Mouse (Mus musculus) T-cell, adult 2 months (primary cell): ENCODE data around the gene Mllt3.

Experiments used
- DNase-seq: peaks from one replicate; pipeline ENCODE4 v3.0.0; 2022; ENCODE audit warnings: low spot score

Gene Mllt3

GRCm38 (mm10) chr4:88033216-88033653 lies at the start of gene Mllt3:
Gene Mllt3 (minus strand): TSS chr4:88033364.
- peak; percentile 97 for DNase-seq

- DNase-seq = no peak
These were observed 49.2 kb upstream of the Mllt3 start for GRCm38 (mm10) chr4:88082381-88082780.

GRCm38 (mm10) chr4:88081885-88082284 lies 48.7 kb upstream of the Mllt3 start:
- DNase-seq = no peak

- DNase-seq = no peak
These were observed 48.3 kb upstream of the Mllt3 start for GRCm38 (mm10) chr4:88081417-88081816.

- peak; percentile 64 for DNase-seq
These were observed 45.8 kb upstream of the Mllt3 start for GRCm38 (mm10) chr4:88078983-88079382.

- no peak for DNase-seq
These were observed 42.2 kb upstream of the Mllt3 start for GRCm38 (mm10) chr4:88075388-88075787.

- DNase-seq = peak; percentile 76
These were observed 13.1 kb upstream of the Mllt3 start for GRCm38 (mm10) chr4:88046280-88046679.

GRCm38 (mm10) chr4:88045151-88045550 lies 12.0 kb upstream of the Mllt3 start:
- DNase-seq = peak; percentile 16

- DNase-seq = peak; percentile 70
These were observed 2.2 kb upstream of the Mllt3 start for GRCm38 (mm10) chr4:88035361-88035760.

GRCm38 (mm10) chr4:88034387-88035157 lies 1.4 kb upstream of the Mllt3 start:
- peak; percentile 14 for DNase-seq

- DNase-seq = no peak
These were observed 694 bp upstream of the Mllt3 start for GRCm38 (mm10) chr4:88033729-88034386.

GRCm38 (mm10) chr4:88032151-88033098 lies 739 bp downstream of the Mllt3 start:
- DNase-seq = peak; percentile 53

- peak; percentile 70 for DNase-seq
These were observed 1.7 kb downstream of the Mllt3 start for GRCm38 (mm10) chr4:88031211-88032150.

- no peak for DNase-seq
These were observed 9.6 kb downstream of the Mllt3 start for GRCm38 (mm10) chr4:88023567-88023966.

- peak; percentile 16 for DNase-seq
These were observed 10.5 kb downstream of the Mllt3 start for GRCm38 (mm10) chr4:88022623-88023022.

GRCm38 (mm10) chr4:88020421-88020820 lies 12.7 kb downstream of the Mllt3 start:
- DNase-seq = no peak

- DNase-seq = no peak
These were observed 13.5 kb downstream of the Mllt3 start for GRCm38 (mm10) chr4:88019645-88020044.

- no peak for DNase-seq
These were observed 15.5 kb downstream of the Mllt3 start for GRCm38 (mm10) chr4:88017452-88018350.

GRCm38 (mm10) chr4:88015765-88016164 lies 17.4 kb downstream of the Mllt3 start:
- no peak for DNase-seq

GRCm38 (mm10) chr4:88015261-88015660 lies 17.9 kb downstream of the Mllt3 start:
- no peak for DNase-seq
